Mouse (Mus musculus): ENCODE measurements at regions not wholly inside any gene's neighbourhood (a gene's known extent, or its start where the extent isn't known, plus 50 kb on each side); places are given as distances from the start of the nearest gene placed in this dataset.

DNA sequence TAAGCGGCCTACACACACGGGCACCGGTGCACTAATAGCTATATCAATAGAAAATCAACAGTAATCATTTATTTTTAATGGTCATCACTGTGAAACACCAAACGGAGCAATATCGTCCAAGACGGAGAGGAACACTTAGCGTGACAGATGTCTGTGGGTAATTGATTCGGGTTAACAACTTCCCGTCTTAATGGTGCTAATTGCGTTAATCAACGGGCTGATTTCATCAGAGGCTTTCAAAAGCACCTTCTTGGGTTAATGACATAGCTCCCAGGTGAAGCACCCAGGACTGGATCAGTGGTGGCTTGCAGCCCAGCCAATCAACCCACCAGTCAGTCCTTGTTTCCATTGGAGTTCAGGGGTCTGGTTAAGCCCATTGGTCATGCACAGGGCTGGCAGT lies 502.0 kb downstream of the Med13l start:
- H3K79me2 ChIP-seq (ENCODE audit: control insufficient read depth, insufficient read depth) = no peaks in the 10 kb centered on the region
- TF ChIP-seq MYOG (IDR thresholded peaks at IDR 0.05; ENCODE audit: control insufficient read depth in 1 of 3, insufficient read depth in 1 of 3, insufficient read length in 2 of 3, low read depth in 2 of 3) = no peak
- no peak for TF ChIP-seq SRF (IDR thresholded peaks at IDR 0.05; ENCODE audit: control insufficient read depth, insufficient read length, low read depth)
- no peak for TF ChIP-seq E2F4 (IDR thresholded peaks at IDR 0.05; ENCODE audit: insufficient read depth)
- no peak for TF ChIP-seq CEBPB (IDR thresholded peaks at IDR 0.05; ENCODE audit: insufficient read depth, poor library complexity, severe bottlenecking)
- no peak for TF ChIP-seq TCF3 (IDR thresholded peaks at IDR 0.05; ENCODE audit: insufficient read length, low read depth)
- TF ChIP-seq POLR2A (IDR thresholded peaks at IDR 0.05; ENCODE audit: insufficient read length, low read depth) = no peak
- no peak for TF ChIP-seq MYOD1 (IDR thresholded peaks at IDR 0.05; ENCODE audit: control insufficient read depth in 1 of 3, insufficient read length in 2 of 3, low read depth in 2 of 3)
- no peak for TF ChIP-seq TCF12 (IDR thresholded peaks at IDR 0.05; ENCODE audit: insufficient read depth, poor library complexity, severe bottlenecking)
- no peak for TF ChIP-seq MAX (IDR thresholded peaks at IDR 0.05; ENCODE audit: low read depth)
- no peak overlapping the region for H3ac ChIP-seq (ENCODE audit: control insufficient read depth, insufficient read length)
- no peaks in the 10 kb centered on the region for H3K27me3 ChIP-seq (ENCODE audit: control insufficient read depth, insufficient read depth, insufficient read length)
- H3K36me3 ChIP-seq (ENCODE audit: control insufficient read depth, insufficient read depth) = no peaks in the 10 kb centered on the region
- H3K4me3 ChIP-seq = no peak overlapping the region
- no peak overlapping the region for H3K4me2 ChIP-seq (ENCODE audit: low read depth)

DNA sequence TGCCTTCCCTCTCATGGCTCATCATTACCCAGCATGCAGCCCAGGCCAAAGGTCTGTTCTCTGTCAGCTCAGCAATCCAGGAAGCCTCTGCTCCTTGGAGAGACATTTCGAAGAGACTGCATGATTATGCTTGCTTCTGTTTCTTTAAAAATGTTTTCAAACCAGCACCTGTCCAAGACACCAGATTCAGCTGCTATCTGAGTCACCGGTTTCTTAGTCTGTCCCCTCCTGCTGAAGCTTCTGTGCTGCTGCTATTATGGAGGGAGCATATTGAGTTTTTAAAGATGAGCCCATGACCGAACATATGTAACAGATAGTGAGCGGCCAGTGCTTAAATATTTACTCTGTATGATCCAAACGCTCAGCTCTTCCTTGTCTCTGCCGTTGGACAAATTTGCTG lies 506.2 kb downstream of the Med13l start:
- H3K4me2 ChIP-seq (ENCODE audit: low read depth) = no peak overlapping the region
- H3ac ChIP-seq (ENCODE audit: control insufficient read depth, insufficient read length) = no peak overlapping the region
- no peak overlapping the region for H3K4me3 ChIP-seq
- H3K27me3 ChIP-seq (ENCODE audit: control insufficient read depth, insufficient read depth, insufficient read length) = no peaks in the 10 kb centered on the region
- TF ChIP-seq MYOD1 (IDR thresholded peaks at IDR 0.05; ENCODE audit: control insufficient read depth in 1 of 3, insufficient read length in 2 of 3, low read depth in 2 of 3) (peak in 2 of 3 experiments; percentile 16 to 39), MYOG (IDR thresholded peaks at IDR 0.05; ENCODE audit: control insufficient read depth in 1 of 3, insufficient read depth in 1 of 3, insufficient read length in 2 of 3, low read depth in 2 of 3) (peak in 1 of 3 experiments; percentile 16), CEBPB (IDR thresholded peaks at IDR 0.05; ENCODE audit: insufficient read depth, poor library complexity, severe bottlenecking) (no peak)
- H3K79me2 ChIP-seq (ENCODE audit: control insufficient read depth, insufficient read depth) = no peaks in the 10 kb centered on the region
- no peaks in the 10 kb centered on the region for H3K36me3 ChIP-seq (ENCODE audit: control insufficient read depth, insufficient read depth)

DNA sequence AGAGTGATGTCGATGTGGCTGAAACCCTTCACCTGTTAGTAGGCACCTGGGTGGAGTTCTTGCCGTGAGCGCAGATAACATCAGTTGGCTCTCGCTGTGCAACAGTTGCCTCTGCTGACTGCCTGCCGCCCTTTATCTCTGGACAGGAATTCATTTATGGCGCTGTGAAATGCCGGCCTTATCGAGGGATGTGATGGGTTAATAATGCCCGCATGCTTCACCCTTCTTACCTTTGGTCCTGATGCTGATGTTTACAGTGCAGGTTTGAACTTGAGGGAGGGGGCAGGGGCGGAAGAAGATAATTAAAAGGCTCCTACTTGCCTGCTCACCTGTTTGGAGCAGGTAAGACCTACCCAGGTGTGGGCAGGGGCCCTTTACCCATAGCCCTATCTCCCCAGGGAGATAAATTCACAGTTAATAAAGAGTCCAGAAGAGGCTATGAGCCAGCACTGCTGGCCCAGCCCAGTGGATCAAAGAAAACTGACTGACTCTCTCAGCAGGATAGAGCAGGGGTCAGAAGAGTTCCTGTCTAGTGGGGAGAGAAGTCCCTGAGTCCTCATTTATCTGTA lies 509.4 kb downstream of the Med13l start:
- Histone ChIP-seq H3K27me3 (ENCODE audit: control insufficient read depth, insufficient read depth, insufficient read length) (no peaks in the 10 kb centered on the region), H3K36me3 (ENCODE audit: control insufficient read depth, insufficient read depth) (no peaks in the 10 kb centered on the region), H3K4me2 (ENCODE audit: low read depth) (no peak overlapping the region), H3K4me3 (no peak overlapping the region), H3ac (ENCODE audit: control insufficient read depth, insufficient read length) (no peak overlapping the region), H3K79me2 (ENCODE audit: control insufficient read depth, insufficient read depth) (no peaks in the 10 kb centered on the region)
- TF ChIP-seq POLR2A (IDR thresholded peaks at IDR 0.05; ENCODE audit: insufficient read length, low read depth) = no peak
- no peak for TF ChIP-seq MYOG (IDR thresholded peaks at IDR 0.05; ENCODE audit: control insufficient read depth in 1 of 3, insufficient read depth in 1 of 3, insufficient read length in 2 of 3, low read depth in 2 of 3)
- TF ChIP-seq E2F4 (IDR thresholded peaks at IDR 0.05; ENCODE audit: insufficient read depth) = no peak
- no peak for TF ChIP-seq SRF (IDR thresholded peaks at IDR 0.05; ENCODE audit: control insufficient read depth, insufficient read length, low read depth)
- no peak for TF ChIP-seq MAX (IDR thresholded peaks at IDR 0.05; ENCODE audit: low read depth)
- no peak for TF ChIP-seq TCF12 (IDR thresholded peaks at IDR 0.05; ENCODE audit: insufficient read depth, poor library complexity, severe bottlenecking)

DNA sequence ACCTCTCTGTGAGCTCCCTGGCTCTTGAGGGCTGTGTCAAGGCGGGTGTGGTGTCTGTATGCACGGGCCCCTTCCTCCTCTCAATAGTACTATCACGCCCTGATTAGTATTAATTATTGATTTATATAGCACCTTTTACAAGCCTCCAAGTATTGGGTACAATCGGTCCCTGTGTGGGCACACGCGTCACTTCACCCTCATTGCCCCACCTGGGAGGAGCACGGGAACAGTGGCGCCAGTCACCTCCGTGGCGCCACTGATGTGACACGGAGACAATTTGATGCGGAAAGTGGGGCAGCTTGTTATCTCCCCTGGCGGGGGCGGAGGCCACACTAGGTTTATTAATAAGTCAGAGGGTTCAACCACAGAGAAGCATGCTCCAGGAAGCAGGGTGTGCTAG lies 512.2 kb downstream of the Med13l start:
- H3K79me2 ChIP-seq (ENCODE audit: control insufficient read depth, insufficient read depth) = no peaks in the 10 kb centered on the region
- no peaks in the 10 kb centered on the region for H3K27me3 ChIP-seq (ENCODE audit: control insufficient read depth, insufficient read depth, insufficient read length)
- TF ChIP-seq SRF (IDR thresholded peaks at IDR 0.05; ENCODE audit: control insufficient read depth, insufficient read length, low read depth) = no peak
- no peak for TF ChIP-seq TCF12 (IDR thresholded peaks at IDR 0.05; ENCODE audit: insufficient read depth, poor library complexity, severe bottlenecking)
- TF ChIP-seq CEBPB (IDR thresholded peaks at IDR 0.05; ENCODE audit: insufficient read depth, poor library complexity, severe bottlenecking) = no peak
- no peak for TF ChIP-seq MYOD1 (IDR thresholded peaks at IDR 0.05; ENCODE audit: control insufficient read depth in 1 of 3, insufficient read length in 2 of 3, low read depth in 2 of 3)
- TF ChIP-seq TCF3 (IDR thresholded peaks at IDR 0.05; ENCODE audit: insufficient read length, low read depth) = no peak
- no peak for TF ChIP-seq REST (IDR thresholded peaks at IDR 0.05; ENCODE audit: insufficient read depth, insufficient read length)
- no peak for TF ChIP-seq POLR2AphosphoS2 (IDR thresholded peaks at IDR 0.05; ENCODE audit: insufficient read length, low read depth)
- H3K4me3 ChIP-seq = no peak overlapping the region
- H3K36me3 ChIP-seq (ENCODE audit: control insufficient read depth, insufficient read depth) = no peaks in the 10 kb centered on the region
- H3ac ChIP-seq (ENCODE audit: control insufficient read depth, insufficient read length) = no peak overlapping the region
- no peak overlapping the region for H3K4me2 ChIP-seq (ENCODE audit: low read depth)

DNA sequence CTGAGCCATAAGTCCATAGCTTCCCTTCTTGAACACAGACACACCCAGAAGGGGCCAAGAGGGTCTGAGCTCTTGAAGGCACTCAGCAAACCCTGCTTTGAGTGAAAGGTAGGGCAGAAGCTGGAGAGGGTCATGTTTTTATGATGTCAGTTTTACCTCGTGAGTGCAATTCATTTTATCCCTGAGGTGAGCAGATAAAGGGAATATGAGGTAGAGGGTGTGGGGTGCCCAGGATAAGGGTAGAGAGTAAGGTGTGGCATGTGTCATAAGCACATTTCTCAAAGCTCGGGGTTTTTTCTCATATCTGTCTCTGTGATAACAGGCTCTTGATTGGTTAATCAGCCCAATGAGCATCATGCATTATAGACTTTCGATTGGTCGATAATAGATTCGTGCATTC lies 520.3 kb downstream of the Med13l start:
- no peaks in the 10 kb centered on the region for H3K36me3 ChIP-seq (ENCODE audit: control insufficient read depth, insufficient read depth)
- H3K27me3 ChIP-seq (ENCODE audit: control insufficient read depth, insufficient read depth, insufficient read length) = no peaks in the 10 kb centered on the region
- no peak overlapping the region for H3K4me3 ChIP-seq
- TF ChIP-seq TCF12 (IDR thresholded peaks at IDR 0.05; ENCODE audit: insufficient read depth, poor library complexity, severe bottlenecking) (no peak), MYOD1 (IDR thresholded peaks at IDR 0.05; ENCODE audit: control insufficient read depth in 1 of 3, insufficient read length in 2 of 3, low read depth in 2 of 3) (no peak), TCF3 (IDR thresholded peaks at IDR 0.05; ENCODE audit: insufficient read length, low read depth) (no peak), REST (IDR thresholded peaks at IDR 0.05; ENCODE audit: insufficient read depth, insufficient read length) (no peak)
- no peak overlapping the region for H3K4me2 ChIP-seq (ENCODE audit: low read depth)
- H3K79me2 ChIP-seq (ENCODE audit: control insufficient read depth, insufficient read depth) = no peaks in the 10 kb centered on the region
- H3ac ChIP-seq (ENCODE audit: control insufficient read depth, insufficient read length) = no peak overlapping the region
